In the genomic region with DNA sequence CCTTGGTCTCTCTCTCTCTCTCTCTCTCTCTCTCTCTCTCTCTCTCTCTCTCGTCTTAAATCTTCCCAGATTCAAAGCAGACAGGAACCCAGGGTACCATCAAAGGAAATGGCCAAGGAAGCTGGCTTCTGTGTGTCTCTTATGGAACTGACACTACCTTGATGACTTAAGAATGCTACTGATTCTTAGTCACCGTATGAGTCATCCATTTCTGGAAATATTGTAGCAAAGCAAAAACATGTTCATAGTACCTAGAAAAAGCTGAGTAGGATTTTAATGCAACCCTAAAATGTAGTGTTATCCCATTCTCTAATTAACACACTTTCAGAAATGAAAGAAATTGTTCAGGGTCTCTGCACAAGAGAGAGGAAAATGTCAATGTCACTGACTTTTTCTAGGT, we compare ENCODE assay signal across 23 mouse cellular contexts.
DNase-seq lines count a peak whose midpoint lies in the region; ATAC-seq and TF ChIP-seq lines count a peak whose summit lies in the region.
"Had no signal": no experiment of that assay in that cellular context is flagged by ENCODE, and none has a peak within 500 bp of the region (broad histone marks: within the 10 kb centered on the region; RNA-seq: fewer than 3 reads in every experiment).

No protein-coding gene starts in this region.

- H3K36me3 ChIP-seq in hindbrain, embryonic 14.5 days (replicated peaks; ENCODE audit: control insufficient read depth, insufficient read depth) = no peaks in the 10 kb centered on the region
- no peaks in the 10 kb centered on the region for H3K36me3 ChIP-seq in hindbrain, embryonic 12.5 days
- H3K36me3 ChIP-seq in C2C12 (ENCODE audit: control insufficient read depth, insufficient read depth) = no peaks in the 10 kb centered on the region
- H3K36me3 ChIP-seq in midbrain, postnatal 0 days (ENCODE audit: insufficient read depth, low read length) = no peaks in the 10 kb centered on the region
- H3K36me3 ChIP-seq: embryonic facial prominence, embryonic 10.5 days; embryonic facial prominence, embryonic 12.5 days; forebrain, embryonic 15.5 days; G1E had no signal

- H3K27ac ChIP-seq in hindbrain, embryonic 14.5 days = no peak overlapping the region
- H3K27ac ChIP-seq in hindbrain, embryonic 12.5 days = no peak overlapping the region
- no peak overlapping the region for H3K27ac ChIP-seq in midbrain, postnatal 0 days (ENCODE audit: low read depth, low read length)
- H3K27ac ChIP-seq: embryonic facial prominence, embryonic 10.5 days; embryonic facial prominence, embryonic 12.5 days; forebrain, embryonic 13.5 days; forebrain, embryonic 15.5 days had no signal

- WGBS in hindbrain, embryonic 14.5 days = 78% methylated on average over 2 of the region's 2 CpGs
- 80% methylated on average over 2 of the region's 2 CpGs for WGBS in hindbrain, embryonic 12.5 days
- WGBS in midbrain, postnatal 0 days = 75% methylated on average over 2 of the region's 2 CpGs

- DNase-seq in hindbrain, embryonic 14.5 days (ENCODE audit: low spot score) = peak; percentile 3
- DNase-seq in brain, adult 2 months (ENCODE audit: low read depth, low spot score) = peak; percentile 18
- DNase-seq in midbrain, postnatal 0 days (ENCODE audit: low spot score) = no peak
- no peak for DNase-seq in cerebellum, adult 11 months
- DNase-seq: adrenal gland, adult 8-10 months; adrenal gland, postnatal 14 days; adrenal gland, postnatal 36 days; B cell, adult 2 months; cerebellum, adult 11-12 months; cerebellum, adult 2 months; cerebellum, adult 9-10 months; cerebellum, postnatal 10 days; cerebellum, postnatal 25 days; forebrain, postnatal 0 days had no signal

- H3K79me3 ChIP-seq in C2C12 (ENCODE audit: low read depth) = no peaks in the 10 kb centered on the region

- H3K27me3 ChIP-seq in hindbrain, embryonic 14.5 days (ENCODE audit: control insufficient read depth, insufficient read depth, low read length) = no peaks in the 10 kb centered on the region
- H3K27me3 ChIP-seq in hindbrain, embryonic 12.5 days = no peaks in the 10 kb centered on the region
- no peaks in the 10 kb centered on the region for H3K27me3 ChIP-seq in C2C12 (ENCODE audit: control insufficient read depth, insufficient read depth, insufficient read length)
- H3K27me3 ChIP-seq in midbrain, postnatal 0 days (ENCODE audit: insufficient read depth, low read length) = no peaks in the 10 kb centered on the region
- H3K27me3 ChIP-seq: embryonic facial prominence, embryonic 12.5 days; forebrain, embryonic 13.5 days; forebrain, embryonic 15.5 days; Patski had no signal

- H3K4me3 ChIP-seq in hindbrain, embryonic 14.5 days (replicated peaks; ENCODE audit: low read length) = no peak overlapping the region
- H3K4me3 ChIP-seq in hindbrain, embryonic 12.5 days = no peak overlapping the region
- H3K4me3 ChIP-seq in C2C12 (ENCODE audit: insufficient read depth, poor library complexity, severe bottlenecking) = no peak overlapping the region
- H3K4me3 ChIP-seq in midbrain, postnatal 0 days (ENCODE audit: low read depth, low read length) = no peak overlapping the region
- H3K4me3 ChIP-seq: embryonic facial prominence, embryonic 10.5 days; embryonic facial prominence, embryonic 12.5 days; forebrain, embryonic 13.5 days; forebrain, embryonic 15.5 days had no signal

- no peak for TF ChIP-seq CTCF in C2C12 (IDR thresholded peaks at IDR 0.05; ENCODE audit: control insufficient read depth, insufficient read depth, insufficient read length)
- TF ChIP-seq CTCF in midbrain, postnatal 0 days (IDR thresholded peaks at IDR 0.05) = no peak

- no peak overlapping the region for H3K9ac ChIP-seq in hindbrain, embryonic 14.5 days
- no peak overlapping the region for H3K9ac ChIP-seq in hindbrain, embryonic 12.5 days
- H3K9ac ChIP-seq in midbrain, postnatal 0 days (replicated peaks; ENCODE audit: low read length, poor library complexity, severe bottlenecking) = no peak overlapping the region
- H3K9ac ChIP-seq: embryonic facial prominence, embryonic 12.5 days; forebrain, embryonic 13.5 days; forebrain, embryonic 15.5 days; forebrain, postnatal 0 days had no signal

- H3K79me2 ChIP-seq in C2C12 (ENCODE audit: control insufficient read depth, insufficient read depth) = no peaks in the 10 kb centered on the region

- ATAC-seq in hindbrain, embryonic 14.5 days (ENCODE audit: low FRiP score) = no peak
- no peak for ATAC-seq in hindbrain, embryonic 12.5 days (ENCODE audit: low FRiP score)
- ATAC-seq in midbrain, postnatal 0 days (ENCODE audit: low FRiP score) = no peak
- ATAC-seq: activated CD4-positive, CD25-positive, alpha-beta regulatory T cell, adult 4 months; forebrain, embryonic 13.5 days; forebrain, embryonic 15.5 days; forebrain, postnatal 0 days; Patski had no signal

- H3K9me3 ChIP-seq in hindbrain, embryonic 14.5 days (ENCODE audit: control insufficient read depth, low read length) = no peaks in the 10 kb centered on the region
- no peaks in the 10 kb centered on the region for H3K9me3 ChIP-seq in hindbrain, embryonic 12.5 days (replicated peaks)
- H3K9me3 ChIP-seq in midbrain, postnatal 0 days (ENCODE audit: low read length) = no peaks in the 10 kb centered on the region
- H3K9me3 ChIP-seq: embryonic facial prominence, embryonic 10.5 days; embryonic facial prominence, embryonic 12.5 days; forebrain, embryonic 13.5 days; forebrain, embryonic 15.5 days; G1E had no signal

- H3ac ChIP-seq in C2C12 (ENCODE audit: control insufficient read depth, insufficient read length, low read depth) = no peak overlapping the region

- no peaks in the 10 kb centered on the region for H3K4me1 ChIP-seq in hindbrain, embryonic 14.5 days (replicated peaks; ENCODE audit: control insufficient read depth, insufficient read depth, low read length)
- peaks cover 3% of the 10 kb centered on the region; the same call in 1 of the 2 replicates for H3K4me1 ChIP-seq in hindbrain, embryonic 12.5 days
- no peaks in the 10 kb centered on the region for H3K4me1 ChIP-seq in midbrain, postnatal 0 days (ENCODE audit: insufficient read depth, low read length)
- H3K4me1 ChIP-seq: embryonic facial prominence, embryonic 10.5 days; embryonic facial prominence, embryonic 12.5 days; forebrain, embryonic 13.5 days; forebrain, embryonic 15.5 days had no signal

- H3K4me2 ChIP-seq in hindbrain, embryonic 14.5 days (replicated peaks) = no peak overlapping the region
- no peak overlapping the region for H3K4me2 ChIP-seq in hindbrain, embryonic 12.5 days (replicated peaks)
- no peak overlapping the region for H3K4me2 ChIP-seq in midbrain, postnatal 0 days (ENCODE audit: low read depth, low read length, poor library complexity, severe bottlenecking)
- H3K4me2 ChIP-seq: embryonic facial prominence, embryonic 12.5 days; forebrain, embryonic 13.5 days; forebrain, embryonic 15.5 days had no signal

TF ChIP-seq in C2C12, 6 proteins besides CTCF, POLR2A, EP300 and RAD21:
- TF ChIP-seq FOSL1 (IDR thresholded peaks at IDR 0.05; ENCODE audit: insufficient read depth, low read length, poor library complexity, severe bottlenecking) (peak; percentile 2), MAX (IDR thresholded peaks at IDR 0.05) (no peak)

Comparison
In these comparisons a context has a peak if more than half of its experiments do, and no peak if none do; other contexts are left out.
1. DNase-seq: peak in hindbrain, embryonic 14.5 days (single experiment) and brain, adult 2 months (single experiment); none in midbrain, postnatal 0 days (single experiment) and cerebellum, adult 11 months (single experiment).